Mouse (Mus musculus) hindbrain, embryonic 11.5 days (tissue): ENCODE results near the gene S100a8. TPM values are rescaled to one million over a fixed set of nuclear protein-coding genes. Genes with fewer than 3 reads are reported as not detected.
A peak's percentile ranks its signal among the peaks of the same experiment; 100 is the strongest.

Experiments used
- ATAC-seq: fragments of 200-750 bp; cut with Nextera tagmentation; 2 replicates; pipeline ENCODE4 v1.8.0; 2017; ENCODE audit warnings: mild to moderate bottlenecking, moderate TSS enrichment, moderate library complexity; ENCODE audit not compliant: low FRiP score
- DNase-seq: peaks from one replicate; pipeline ENCODE4 v3.0.0-alpha.2; 2015; ENCODE audit warnings: low spot score
- H3K27ac ChIP-seq: fragments of 300-500 bp; sonication (generic); 2 replicates; pipeline ENCODE4 v1.5.1; 2014; ENCODE audit warnings: mild to moderate bottlenecking, low read depth, low read length
- H3K27me3 ChIP-seq: fragments of 300-500 bp; sonication (generic); 2 replicates; pipeline ENCODE4 v1.6.1; 2014; ENCODE audit warnings: mild to moderate bottlenecking, low read length, moderate library complexity, mixed read lengths; ENCODE audit not compliant: control insufficient read depth, insufficient read depth
- H3K36me3 ChIP-seq: fragments of 300-500 bp; sonication (generic); 2 replicates; pipeline ENCODE4 v1.6.1; 2014; ENCODE audit warnings: mild to moderate bottlenecking, low read length, moderate library complexity, mixed read lengths; ENCODE audit not compliant: control insufficient read depth, insufficient read depth
- H3K4me1 ChIP-seq: fragments of 300-500 bp; sonication (generic); replicated peaks from 2 replicates; pipeline ENCODE4 v1.6.1; 2014; ENCODE audit warnings: low read length, mixed read lengths; ENCODE audit not compliant: control insufficient read depth, insufficient read depth
- H3K4me2 ChIP-seq: fragments of 300-500 bp; sonication (generic); replicated peaks from 2 replicates; pipeline ENCODE4 v1.6.1; 2014; ENCODE audit warnings: mild to moderate bottlenecking, low read depth, low read length
- H3K4me3 ChIP-seq: fragments of 300-500 bp; sonication (generic); 2 replicates; pipeline ENCODE4 v1.5.1; 2014; ENCODE audit warnings: low read depth, low read length
- H3K9ac ChIP-seq: fragments of 300-500 bp; sonication (generic); 2 replicates; pipeline ENCODE4 v1.6.1; 2014; ENCODE audit warnings: low read depth, low read length
- H3K9me3 ChIP-seq: fragments of 300-500 bp; sonication (generic); 2 replicates; pipeline ENCODE4 v1.6.1; 2016; ENCODE audit warnings: low read length; ENCODE audit not compliant: control insufficient read depth
- WGBS: fragments of 180-500 bp; shearing (Covaris S2); extraction: QIAGEN DNeasy Blood & Tissue Kit; methylation state at CpG from one replicate; pipeline ENCODE4 v1.1.7; 2014; 5-methylcytosine and 5-hydroxymethylcytosine counted together
- polyA plus RNA-seq: library from polyadenylated mRNA; unstranded; fragments of >200 nt; fragmentation: Nextera tagmentation; extraction: Ambion mirVana; gene quantifications from 2 replicates; pipeline ENCODE4 v1.2.1, GENCODE M21; 2014

The S100a8 gene
- polyA plus RNA-seq, 1 experiment from 2014 or later: 2.8 TPM

DNA sequence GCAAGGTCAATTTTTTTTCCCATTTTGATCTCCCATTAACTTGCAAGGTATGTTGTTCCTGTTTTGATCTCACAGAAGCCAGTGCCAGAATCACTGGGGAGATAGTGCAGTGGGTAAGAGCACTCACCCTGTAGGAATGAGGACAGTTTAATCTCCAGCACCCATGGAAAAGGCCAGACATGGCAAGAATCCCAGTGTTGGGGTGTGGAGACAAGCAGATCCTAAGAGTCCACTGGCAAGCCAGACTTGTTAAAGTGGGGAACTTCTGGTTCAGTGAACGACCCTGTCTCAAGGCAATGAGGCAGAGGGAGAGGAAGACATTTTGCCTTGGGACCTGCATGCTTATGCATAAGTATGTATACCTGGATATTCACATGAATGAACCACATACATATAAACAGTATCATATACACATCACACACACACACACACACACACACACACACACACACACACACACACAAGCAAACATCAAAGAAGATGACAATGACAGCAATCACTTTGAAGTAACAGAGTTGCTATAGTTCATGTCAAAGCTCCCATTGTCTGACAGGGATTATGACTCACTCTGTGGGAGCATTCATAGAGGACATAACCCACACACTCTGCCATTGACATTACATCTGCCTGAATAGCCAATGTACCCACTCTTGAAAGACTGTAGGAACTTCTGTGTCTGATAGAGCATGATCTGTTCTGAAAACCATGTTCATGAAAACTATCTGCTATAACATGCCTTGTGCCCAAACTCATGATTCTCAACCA is 30.1 kb upstream of the S100a8 start:
- no peak overlapping the region for H3K4me3 ChIP-seq
- no peak overlapping the region for H3K4me2 ChIP-seq
- no peaks in the 10 kb centered on the region for H3K4me1 ChIP-seq
- DNase-seq (no peak), ATAC-seq (no peak)
- no peaks in the 10 kb centered on the region for H3K27me3 ChIP-seq
- H3K36me3 ChIP-seq: no peaks in the 10 kb centered on the region
- H3K27ac ChIP-seq: no peak overlapping the region
- no peaks in the 10 kb centered on the region for H3K9me3 ChIP-seq
- 78% methylated on average over 1 of the region's 1 CpGs for WGBS
- no peak overlapping the region for H3K9ac ChIP-seq

DNA sequence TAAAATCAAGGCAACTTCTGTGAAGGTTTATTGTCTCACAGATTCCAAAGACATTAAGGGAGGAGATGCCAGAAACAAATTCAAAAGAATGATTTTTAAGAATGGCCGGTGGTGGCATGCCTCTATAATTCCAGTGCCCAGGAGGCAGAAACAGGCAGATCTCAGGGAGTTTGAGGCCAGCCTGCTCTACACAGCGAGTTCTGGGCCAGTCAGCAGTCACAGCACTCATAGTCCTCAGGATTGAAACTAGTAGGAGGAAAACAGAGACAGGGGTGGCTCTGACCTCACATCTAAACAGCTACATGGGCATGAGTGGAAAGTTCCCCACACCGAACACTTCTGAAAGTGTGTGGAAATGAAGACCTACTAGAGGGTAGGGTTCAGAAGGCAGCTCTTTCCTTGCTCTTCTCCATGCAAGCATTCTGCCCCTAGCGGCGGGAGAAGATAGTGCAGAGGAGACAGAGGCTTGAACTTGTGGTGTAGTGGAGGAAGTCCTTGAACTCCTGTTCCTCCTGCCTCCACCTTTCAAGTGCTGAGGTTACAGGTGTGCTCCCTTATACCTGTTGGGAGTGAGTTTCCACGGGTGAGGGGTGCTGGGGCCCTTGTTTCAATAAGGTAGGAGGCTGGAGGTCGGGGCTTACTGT is 29.1 kb upstream of the S100a8 start:
- no peak overlapping the region for H3K27ac ChIP-seq
- no peak overlapping the region for H3K9ac ChIP-seq
- no peaks in the 10 kb centered on the region for H3K36me3 ChIP-seq
- no peak overlapping the region for H3K4me3 ChIP-seq
- 57% methylated on average over 7 of the region's 7 CpGs for WGBS
- ATAC-seq: no peak
- peak; percentile 48 for DNase-seq
- no peaks in the 10 kb centered on the region for H3K9me3 ChIP-seq
- no peaks in the 10 kb centered on the region for H3K4me1 ChIP-seq
- no peaks in the 10 kb centered on the region for H3K27me3 ChIP-seq
- H3K4me2 ChIP-seq: no peak overlapping the region

DNA sequence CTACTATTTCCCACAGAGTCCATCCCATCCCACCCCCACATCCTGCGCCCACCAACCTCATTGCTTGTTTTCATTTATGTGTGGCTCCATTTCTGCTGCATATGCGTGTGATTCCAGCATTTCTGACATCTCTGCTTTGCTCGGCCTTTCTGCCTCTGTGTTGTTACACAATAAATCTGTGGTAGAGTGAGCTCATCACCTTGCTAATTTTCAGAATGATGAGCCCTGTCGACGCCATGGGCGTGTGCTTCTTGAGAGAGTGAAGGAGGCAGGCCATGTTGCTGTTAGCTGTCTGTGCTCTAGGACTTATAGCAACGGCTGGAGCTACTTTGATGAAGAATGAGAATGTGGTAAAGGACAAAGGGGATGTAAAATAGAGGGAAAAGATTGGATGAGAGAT is 27.8 kb upstream of the S100a8 start:
- Histone ChIP-seq H3K4me2 (no peak overlapping the region), H3K4me3 (no peak overlapping the region), H3K27ac (no peak overlapping the region), H3K27me3 (no peaks in the 10 kb centered on the region), H3K9ac (no peak overlapping the region), H3K9me3 (no peaks in the 10 kb centered on the region), H3K36me3 (no peaks in the 10 kb centered on the region), H3K4me1 (no peaks in the 10 kb centered on the region)
- 85% methylated on average over 7 of the region's 7 CpGs for WGBS
- ATAC-seq: no peak
- DNase-seq: no peak

DNA sequence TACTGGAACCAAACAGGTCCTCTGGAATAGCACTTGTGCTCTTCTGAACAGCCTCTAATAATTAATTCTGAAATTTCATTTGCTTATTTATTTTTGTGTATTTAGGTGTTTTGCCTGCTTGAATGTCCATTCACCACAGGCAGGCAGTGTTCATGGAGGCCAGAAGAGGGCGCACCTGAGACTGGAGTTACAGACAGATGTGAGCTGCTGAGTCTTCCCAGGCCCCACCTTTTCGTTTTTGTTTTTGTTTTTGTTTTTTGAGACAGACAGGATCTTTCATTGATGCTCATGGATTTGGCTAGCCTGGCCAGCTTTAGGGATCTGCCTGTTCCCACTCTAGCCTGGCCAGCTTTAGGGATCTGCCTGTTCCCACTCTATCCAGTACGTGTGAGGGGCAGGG is 24.6 kb upstream of the S100a8 start:
- no peak overlapping the region for H3K9ac ChIP-seq
- no peak for ATAC-seq
- H3K4me2 ChIP-seq: no peak overlapping the region
- H3K4me1 ChIP-seq: no peaks in the 10 kb centered on the region
- no peaks in the 10 kb centered on the region for H3K9me3 ChIP-seq
- H3K4me3 ChIP-seq: no peak overlapping the region
- DNase-seq: peak; percentile 38
- no peaks in the 10 kb centered on the region for H3K36me3 ChIP-seq
- 45% methylated on average over 3 of the region's 3 CpGs for WGBS
- no peak overlapping the region for H3K27ac ChIP-seq
- no peaks in the 10 kb centered on the region for H3K27me3 ChIP-seq

DNA sequence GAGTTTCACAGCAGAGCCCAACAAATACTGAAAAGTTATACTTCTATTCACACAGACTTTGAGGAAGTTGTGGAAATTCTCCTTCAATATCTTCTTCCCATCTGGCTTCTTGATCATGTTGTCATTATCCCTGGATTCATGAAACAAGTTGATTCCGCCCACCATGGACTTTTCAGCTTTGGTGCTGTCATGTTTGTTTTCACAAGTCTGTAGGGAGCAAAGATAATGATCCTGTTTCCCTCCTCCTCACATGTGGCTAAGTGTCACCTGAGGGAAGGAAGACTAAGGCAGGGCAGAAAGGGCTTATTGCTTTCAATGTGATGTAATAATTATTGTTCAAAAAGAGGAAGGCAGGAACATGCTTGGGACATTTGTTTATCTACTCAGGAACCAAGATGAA is 21.5 kb upstream of the S100a8 start:
- ATAC-seq: no peak

DNA sequence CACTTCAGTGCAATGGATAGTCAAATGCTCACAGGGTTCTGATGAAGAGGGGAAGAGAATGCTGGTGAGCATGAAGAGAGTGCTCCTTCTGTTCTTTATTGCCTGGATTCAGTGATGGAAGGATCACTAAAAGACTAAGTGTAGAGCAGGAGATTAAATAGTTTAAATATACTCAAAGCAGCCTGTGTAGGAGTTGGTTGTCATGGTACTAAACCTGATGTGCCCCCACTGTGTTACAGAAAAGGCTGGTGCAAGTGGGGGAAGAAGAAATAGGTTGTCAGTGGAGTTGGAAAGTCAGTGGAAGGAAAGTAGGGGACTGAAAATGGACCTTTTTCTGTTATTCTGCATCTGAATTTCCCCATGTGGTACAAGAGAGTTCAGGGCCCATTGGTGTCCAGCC is 19.8 kb upstream of the S100a8 start:
- Histone ChIP-seq H3K9ac (no peak overlapping the region), H3K9me3 (no peaks in the 10 kb centered on the region), H3K4me1 (no peaks in the 10 kb centered on the region), H3K4me2 (no peak overlapping the region), H3K27ac (no peak overlapping the region), H3K4me3 (no peak overlapping the region), H3K27me3 (no peaks in the 10 kb centered on the region), H3K36me3 (no peaks in the 10 kb centered on the region)
- DNase-seq (no peak), ATAC-seq (no peak)

More for the DNA sequence above, 21.5 kb upstream of the S100a8 start:
- WGBS: 76% methylated on average over 1 of the region's 1 CpGs
- H3K4me2 ChIP-seq: no peak overlapping the region
- H3K27me3 ChIP-seq: no peaks in the 10 kb centered on the region
- no peak for DNase-seq
- no peaks in the 10 kb centered on the region for H3K36me3 ChIP-seq
- no peaks in the 10 kb centered on the region for H3K9me3 ChIP-seq
- no peak overlapping the region for H3K4me3 ChIP-seq
- H3K9ac ChIP-seq: no peak overlapping the region
- no peaks in the 10 kb centered on the region for H3K4me1 ChIP-seq
- H3K27ac ChIP-seq: no peak overlapping the region

DNA sequence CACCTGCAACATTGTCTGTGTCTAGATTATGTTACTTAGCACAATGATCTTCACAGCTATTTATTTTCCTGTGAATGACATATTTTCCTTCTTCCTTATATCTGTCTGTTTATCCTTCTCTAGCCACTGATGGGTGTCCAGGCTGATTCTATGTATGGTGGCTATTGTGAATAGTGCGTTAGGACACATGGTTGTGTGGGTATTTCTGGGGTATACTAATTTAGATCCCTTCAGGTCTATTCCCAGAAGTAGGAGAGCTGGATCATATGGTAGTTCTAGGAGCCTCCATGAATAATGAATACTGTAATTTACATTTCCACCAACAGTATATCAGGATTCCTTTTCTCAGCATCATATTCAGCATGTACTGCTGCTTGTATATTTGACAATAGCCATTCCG is 18.9 kb upstream of the S100a8 start:
- no peaks in the 10 kb centered on the region for H3K27me3 ChIP-seq
- H3K9ac ChIP-seq: no peak overlapping the region
- no peaks in the 10 kb centered on the region for H3K4me1 ChIP-seq
- H3K36me3 ChIP-seq: no peaks in the 10 kb centered on the region
- ATAC-seq: no peak
- no peak for DNase-seq
- no peak overlapping the region for H3K4me3 ChIP-seq
- no peak overlapping the region for H3K4me2 ChIP-seq
- H3K9me3 ChIP-seq: no peaks in the 10 kb centered on the region
- 96% methylated on average over 2 of the region's 2 CpGs for WGBS
- H3K27ac ChIP-seq: no peak overlapping the region

DNA sequence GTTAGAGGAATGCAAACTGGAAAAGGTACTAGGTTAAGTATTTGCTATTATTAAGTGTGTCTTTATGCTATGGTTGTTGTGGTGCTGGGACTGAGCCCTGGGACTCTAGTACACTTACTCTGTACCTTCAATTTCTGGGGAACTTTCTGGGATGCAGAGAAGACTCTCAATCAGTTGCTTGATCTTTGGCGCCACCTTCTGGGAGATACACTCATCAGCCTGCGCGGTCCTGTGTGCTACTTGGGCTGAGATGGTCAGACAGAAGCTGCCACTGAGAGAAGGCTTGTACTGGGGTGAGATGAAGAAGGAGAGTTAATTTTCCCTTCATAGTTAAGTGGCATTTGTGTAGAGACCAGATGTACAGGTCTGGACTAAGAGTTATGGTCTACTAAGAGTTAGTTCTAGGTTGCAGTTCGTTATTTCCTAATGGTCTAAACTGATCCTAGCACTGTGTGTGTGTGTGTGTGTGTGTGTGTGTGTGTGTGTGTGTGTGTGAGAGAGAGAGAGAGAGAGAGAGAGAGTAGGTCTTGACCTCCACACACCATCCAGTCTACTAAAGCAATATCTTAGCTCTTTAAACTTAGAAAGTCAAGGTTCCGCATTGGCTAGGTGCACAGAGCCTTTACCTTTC is 15.8 kb upstream of the S100a8 start:
- no peaks in the 10 kb centered on the region for H3K4me1 ChIP-seq
- ATAC-seq: 0 out of 2 replicates have a peak, but pooled peaks have one; percentile 63
- no peaks in the 10 kb centered on the region for H3K36me3 ChIP-seq
- peak; percentile 89 for DNase-seq
- 36% methylated on average over 5 of the region's 5 CpGs for WGBS
- H3K27me3 ChIP-seq: no peaks in the 10 kb centered on the region
- H3K4me2 ChIP-seq: no peak overlapping the region
- no peak overlapping the region for H3K9ac ChIP-seq
- no peak overlapping the region for H3K4me3 ChIP-seq
- H3K27ac ChIP-seq: no peak overlapping the region
- no peaks in the 10 kb centered on the region for H3K9me3 ChIP-seq

DNA sequence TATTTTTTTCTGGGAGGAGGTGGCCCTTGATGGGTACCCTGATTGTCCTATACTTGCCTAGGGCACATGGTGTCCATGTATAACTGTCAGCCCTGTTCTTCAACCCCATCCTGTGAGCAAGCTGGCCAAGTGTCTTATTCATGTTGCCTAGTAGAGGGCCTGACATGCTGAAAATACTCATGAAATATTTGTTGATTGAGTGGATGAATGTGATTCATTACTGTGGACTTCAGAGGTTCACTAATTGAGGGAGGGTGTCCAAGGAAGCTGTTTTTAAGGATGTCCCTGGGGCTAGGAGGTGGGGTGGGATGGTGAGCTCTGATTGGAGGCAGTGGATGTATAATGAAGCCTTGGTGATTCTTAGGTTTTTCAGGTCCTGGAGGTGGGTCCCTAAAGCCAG is 15.1 kb upstream of the S100a8 start, which contains the start of gene S100a7a:
S100a7a (plus strand) TSS at position 301 of the 400 bp plus-strand sequence.
- ATAC-seq: no peak; the same call in 1 of the 2 replicates

More for the DNA sequence above, 15.1 kb upstream of the S100a8 start, which contains the start of gene S100a7a:
- Histone ChIP-seq H3K9ac (no peak within 1 kb of the TSS), H3K4me1 (no peaks in the 10 kb centered on the region), H3K4me2 (no peak within 1 kb of the TSS), H3K9me3 (no peaks in the 10 kb centered on the region), H3K27me3 (no peaks in the 10 kb centered on the region), H3K27ac (no peak within 1 kb of the TSS), H3K36me3 (no peaks in the 10 kb centered on the region), H3K4me3 (no peak within 1 kb of the TSS)
- DNase-seq: no peak
